Mouse (Mus musculus) forebrain, postnatal 0 days (tissue): ENCODE measurements around the gene Kcnj9. TPM values are rescaled to one million over a fixed set of nuclear protein-coding genes. Genes with fewer than 3 reads are reported as not detected.

Experiments
- ATAC-seq: fragments of 200-750 bp; cut with Nextera tagmentation; 2 replicates; pipeline ENCODE4 v1.8.0; 2017; ENCODE audit warnings: mild to moderate bottlenecking, moderate library complexity
- DNase-seq: peaks from one replicate; pipeline ENCODE4 v3.0.0-alpha.2; 2015
- H3K27ac ChIP-seq: fragments of 300-500 bp; sonication (generic); 2 replicates; pipeline ENCODE4 v1.5.1; 2014; ENCODE audit warnings: low read depth, mild to moderate bottlenecking, antibody characterized with exemption, low read length, moderate library complexity, mixed read lengths
- H3K27me3 ChIP-seq: fragments of 300-500 bp; sonication (generic); 2 replicates; pipeline ENCODE4 v1.6.1; 2014; ENCODE audit warnings: mild to moderate bottlenecking, low read length, mixed read lengths; ENCODE audit not compliant: insufficient read depth
- H3K36me3 ChIP-seq: fragments of 300-500 bp; sonication (generic); 2 replicates; pipeline ENCODE4 v1.6.1; 2014; ENCODE audit warnings: mild to moderate bottlenecking, moderate library complexity; ENCODE audit not compliant: insufficient read depth
- H3K4me1 ChIP-seq: fragments of 300-500 bp; sonication (generic); 2 replicates; pipeline ENCODE4 v1.6.1; 2014; ENCODE audit warnings: antibody characterized with exemption; ENCODE audit not compliant: insufficient read depth
- H3K4me2 ChIP-seq: fragments of 300-500 bp; sonication (generic); 2 replicates; pipeline ENCODE4 v1.6.1; 2014; ENCODE audit warnings: low read depth, mild to moderate bottlenecking, moderate library complexity
- H3K4me3 ChIP-seq: fragments of 300-500 bp; sonication (generic); 2 replicates; pipeline ENCODE4 v1.5.1; 2014; ENCODE audit warnings: low read depth, low read length, mixed read lengths
- H3K9ac ChIP-seq: fragments of 300-500 bp; sonication (generic); 2 replicates; pipeline ENCODE4 v1.6.1; 2014; ENCODE audit warnings: mild to moderate bottlenecking
- H3K9me3 ChIP-seq: fragments of 300-500 bp; sonication (generic); 2 replicates; pipeline ENCODE4 v1.6.1; 2016; ENCODE audit warnings: low read length
- CTCF ChIP-seq: sonication (generic); IDR thresholded peaks from 2 replicates; pipeline ENCODE4 v1.5.1; 2016; ENCODE audit warnings: antibody characterized with exemption, control low read depth, low read depth
- WGBS: fragments of 180-500 bp; shearing (Covaris S2); extraction: QIAGEN DNeasy Blood & Tissue Kit; methylation state at CpG from one replicate; pipeline ENCODE4 v1.1.7; 2014; 5-methylcytosine and 5-hydroxymethylcytosine counted together
- polyA plus RNA-seq: library from polyadenylated mRNA; unstranded; fragments of >200 nt; fragmentation: Nextera tagmentation; extraction: Ambion mirVana; gene quantifications from 2 replicates; pipeline ENCODE4 v1.2.1, GENCODE M21; 2015
- total RNA-seq: library from RNA; depleted of rRNA; stranded (reverse); fragments of >200 nt; gene quantifications from 2 replicates; pipeline ENCODE4 v1.2.3, GENCODE M21; 2014

The Kcnj9 gene
- total and polyA plus RNA-seq, 2 experiments from 2014 or later: 4.8 to 7.5 TPM

GRCm38 (mm10) chr1:172333512-172333911 is 4.4 kb upstream of the Kcnj9 start:
- Histone ChIP-seq H3K27me3 (no peaks in the 10 kb centered on the region), H3K27ac (no peak overlapping the region), H3K9me3 (no peaks in the 10 kb centered on the region), H3K36me3 (no peaks in the 10 kb centered on the region), H3K4me2 (no peak overlapping the region), H3K9ac (no peak overlapping the region), H3K4me3 (no peak overlapping the region), H3K4me1 (peaks cover 15% of the 10 kb centered on the region)
- WGBS: 10% methylated on average over 3 of the region's 3 CpGs
- TF ChIP-seq CTCF: peak; percentile 62
- no peak for ATAC-seq
- no peak for DNase-seq

GRCm38 (mm10) chr1:172332925-172333324 is 3.8 kb upstream of the Kcnj9 start:
- Histone ChIP-seq H3K9me3 (no peaks in the 10 kb centered on the region), H3K27ac (no peak overlapping the region), H3K4me1 (peaks cover 17% of the 10 kb centered on the region), H3K36me3 (no peaks in the 10 kb centered on the region), H3K9ac (no peak overlapping the region), H3K4me2 (no peak overlapping the region), H3K4me3 (no peak overlapping the region), H3K27me3 (no peaks in the 10 kb centered on the region)
- no peak for DNase-seq
- WGBS: 91% methylated on average over 2 of the region's 2 CpGs
- TF ChIP-seq CTCF: no peak
- ATAC-seq: no peak

GRCm38 (mm10) chr1:172331422-172331947 is 2.4 kb upstream of the Kcnj9 start:
- H3K4me2 ChIP-seq: no peak overlapping the region
- no peak for TF ChIP-seq CTCF
- DNase-seq (no peak), ATAC-seq (no peak)
- peaks cover 17% of the 10 kb centered on the region for H3K4me1 ChIP-seq
- no peak overlapping the region for H3K27ac ChIP-seq
- no peaks in the 10 kb centered on the region for H3K9me3 ChIP-seq
- no peak overlapping the region for H3K4me3 ChIP-seq
- H3K9ac ChIP-seq: no peak overlapping the region
- 38% methylated on average over 8 of the region's 8 CpGs for WGBS
- no peaks in the 10 kb centered on the region for H3K36me3 ChIP-seq
- H3K27me3 ChIP-seq: no peaks in the 10 kb centered on the region

GRCm38 (mm10) chr1:172329616-172330015 is 498 bp upstream of the Kcnj9 start:
- 73% methylated on average over 6 of the region's 6 CpGs for WGBS
- DNase-seq: no peak
- no peaks in the 10 kb centered on the region for H3K27me3 ChIP-seq
- TF ChIP-seq CTCF: no peak
- H3K4me2 ChIP-seq: peak overlapping the region; percentile 60
- H3K9me3 ChIP-seq: no peaks in the 10 kb centered on the region
- no peak overlapping the region for H3K4me3 ChIP-seq
- peak overlapping the region; percentile 51; the same call in 1 of the 2 replicates for H3K9ac ChIP-seq
- no peaks in the 10 kb centered on the region for H3K36me3 ChIP-seq
- H3K4me1 ChIP-seq: peaks cover 26% of the 10 kb centered on the region
- no peak; the same call in 1 of the 2 replicates for ATAC-seq
- peak overlapping the region; percentile 59; the same call in 1 of the 2 replicates for H3K27ac ChIP-seq

- Histone ChIP-seq H3K9me3 (no peaks in the 10 kb centered on the region), H3K36me3 (no peaks in the 10 kb centered on the region), H3K27me3 (no peaks in the 10 kb centered on the region), H3K4me3 (peak overlapping the region; percentile 35), H3K4me2 (peak overlapping the region; percentile 60), H3K9ac (peak overlapping the region; percentile 51; the same call in 1 of the 2 replicates), H3K27ac (no peak overlapping the region), H3K4me1 (peaks cover 26% of the 10 kb centered on the region)
- no peak for DNase-seq
- ATAC-seq: no peak
- TF ChIP-seq CTCF: no peak
- WGBS: 78% methylated on average over 7 of the region's 7 CpGs
Observed at GRCm38 (mm10) chr1:172328461-172328860, 657 bp downstream of the Kcnj9 start.

- H3K9ac ChIP-seq: no peak overlapping the region
- TF ChIP-seq CTCF: no peak
- H3K4me1 ChIP-seq: peaks cover 26% of the 10 kb centered on the region
- H3K27ac ChIP-seq: no peak overlapping the region
- DNase-seq (no peak), ATAC-seq (no peak)
- no peaks in the 10 kb centered on the region for H3K27me3 ChIP-seq
- 0 out of 2 replicates have a peak overlapping the region, but pooled peaks have one; percentile 35 for H3K4me3 ChIP-seq
- H3K4me2 ChIP-seq: peak overlapping the region; percentile 60; the same call in 1 of the 2 replicates
- 85% methylated on average over 3 of the region's 3 CpGs for WGBS
- H3K36me3 ChIP-seq: no peaks in the 10 kb centered on the region
- no peaks in the 10 kb centered on the region for H3K9me3 ChIP-seq
Observed at GRCm38 (mm10) chr1:172328041-172328440, 1.1 kb downstream of the Kcnj9 start.

GRCm38 (mm10) chr1:172327206-172328001 is 1.7 kb downstream of the Kcnj9 start:
- no peak for TF ChIP-seq CTCF
- H3K4me1 ChIP-seq: peaks cover 26% of the 10 kb centered on the region
- ATAC-seq: no peak
- H3K9ac ChIP-seq: no peak overlapping the region
- H3K27ac ChIP-seq: no peak overlapping the region
- no peak overlapping the region for H3K4me2 ChIP-seq
- H3K9me3 ChIP-seq: no peaks in the 10 kb centered on the region
- no peak overlapping the region for H3K4me3 ChIP-seq
- H3K27me3 ChIP-seq: no peaks in the 10 kb centered on the region
- 91% methylated on average over 16 of the region's 16 CpGs for WGBS
- H3K36me3 ChIP-seq: no peaks in the 10 kb centered on the region
- no peak for DNase-seq
